Mouse (Mus musculus) hindbrain, embryonic 13.5 days (tissue): ENCODE data around the gene Sufu. TPM values are rescaled to one million over a fixed set of nuclear protein-coding genes. Genes with fewer than 3 reads are reported as not detected.

Experiments used
- ATAC-seq: fragments of 200-750 bp; cut with Nextera tagmentation; 2 replicates; pipeline ENCODE4 v1.8.0; 2017; ENCODE audit warnings: moderate TSS enrichment; ENCODE audit not compliant: low FRiP score
- H3K27ac ChIP-seq: fragments of 300-500 bp; sonication (generic); 2 replicates; pipeline ENCODE4 v1.5.1; 2015; ENCODE audit warnings: inconsistent platforms, mild to moderate bottlenecking, moderate library complexity
- H3K27me3 ChIP-seq: fragments of 300-500 bp; sonication (generic); 2 replicates; pipeline ENCODE4 v1.6.1; 2015; ENCODE audit warnings: mild to moderate bottlenecking, inconsistent platforms
- H3K36me3 ChIP-seq: fragments of 300-500 bp; sonication (generic); 2 replicates; pipeline ENCODE4 v1.6.1; 2015; ENCODE audit warnings: mild to moderate bottlenecking, inconsistent platforms
- H3K4me1 ChIP-seq: fragments of 300-500 bp; sonication (generic); replicated peaks from 2 replicates; pipeline ENCODE4 v1.6.1; 2015; ENCODE audit warnings: inconsistent platforms
- H3K4me2 ChIP-seq: fragments of 300-500 bp; sonication (generic); 2 replicates; pipeline ENCODE4 v1.6.1; 2015; ENCODE audit warnings: inconsistent platforms, mild to moderate bottlenecking, moderate library complexity
- H3K4me3 ChIP-seq: fragments of 300-500 bp; sonication (generic); 2 replicates; pipeline ENCODE4 v1.5.1; 2015; ENCODE audit warnings: mild to moderate bottlenecking, inconsistent platforms
- H3K9ac ChIP-seq: fragments of 300-500 bp; sonication (generic); 2 replicates; pipeline ENCODE4 v1.6.1; 2015; ENCODE audit warnings: mild to moderate bottlenecking, inconsistent platforms
- H3K9me3 ChIP-seq: fragments of 300-500 bp; sonication (generic); 2 replicates; pipeline ENCODE4 v1.6.1; 2016; ENCODE audit warnings: inconsistent platforms
- WGBS: fragments of 180-500 bp; shearing (Covaris S2); methylation state at CpG from one replicate; pipeline ENCODE4 v1.1.7; 2015; 5-methylcytosine and 5-hydroxymethylcytosine counted together
- polyA plus RNA-seq: library from polyadenylated mRNA; unstranded; fragments of >200 nt; fragmentation: Nextera tagmentation; extraction: Ambion mirVana; gene quantifications from 2 replicates; pipeline ENCODE4 v1.2.1, GENCODE M21; 2015

Gene Sufu
- polyA plus RNA-seq, 1 experiment from 2014 or later: 26.3 TPM

GRCm38 (mm10) chr19:46456018-46456735 lies 59.5 kb downstream of the Sufu start:
- Histone ChIP-seq H3K9ac (peak overlapping the region; percentile 46; the same call in 1 of the 2 replicates), H3K9me3 (no peaks in the 10 kb centered on the region), H3K4me1 (peaks cover 47% of the 10 kb centered on the region), H3K27ac (peak overlapping the region; percentile 58), H3K4me2 (no peak overlapping the region), H3K36me3 (peaks cover 68% of the 10 kb centered on the region), H3K4me3 (no peak overlapping the region), H3K27me3 (no peaks in the 10 kb centered on the region)
- 88% methylated on average over 5 of the region's 5 CpGs for WGBS
- ATAC-seq: no peak

GRCm38 (mm10) chr19:46457798-46458197 lies 61.1 kb downstream of the Sufu start:
- Histone ChIP-seq H3K36me3 (peaks cover 74% of the 10 kb centered on the region), H3K4me2 (no peak overlapping the region)
- 91% methylated on average over 5 of the region's 5 CpGs for WGBS

GRCm38 (mm10) chr19:46459256-46459655 lies 62.6 kb downstream of the Sufu start:
- H3K9ac ChIP-seq: no peak overlapping the region
- ATAC-seq: no peak
- H3K27ac ChIP-seq: no peak overlapping the region
- no peak overlapping the region for H3K4me2 ChIP-seq
- H3K36me3 ChIP-seq: peaks cover 69% of the 10 kb centered on the region
- no peaks in the 10 kb centered on the region for H3K27me3 ChIP-seq
- H3K9me3 ChIP-seq: no peaks in the 10 kb centered on the region
- WGBS: 85% methylated on average over 10 of the region's 10 CpGs
- H3K4me1 ChIP-seq: peaks cover 21% of the 10 kb centered on the region
- H3K4me3 ChIP-seq: no peak overlapping the region

More at GRCm38 (mm10) chr19:46457798-46458197, 61.1 kb downstream of the Sufu start:
- peaks cover 31% of the 10 kb centered on the region for H3K4me1 ChIP-seq
- H3K27ac ChIP-seq: 0 out of 2 replicates have a peak overlapping the region, but pooled peaks have one; percentile 35
- peak overlapping the region; percentile 35; the same call in 1 of the 2 replicates for H3K9ac ChIP-seq
- no peaks in the 10 kb centered on the region for H3K9me3 ChIP-seq
- H3K4me3 ChIP-seq: no peak overlapping the region
- no peak for ATAC-seq
- no peaks in the 10 kb centered on the region for H3K27me3 ChIP-seq

GRCm38 (mm10) chr19:46459889-46460288 lies 63.2 kb downstream of the Sufu start:
- Histone ChIP-seq H3K4me1 (peaks cover 15% of the 10 kb centered on the region), H3K27ac (no peak overlapping the region), H3K4me2 (no peak overlapping the region), H3K36me3 (peaks cover 64% of the 10 kb centered on the region), H3K4me3 (no peak overlapping the region), H3K9ac (no peak overlapping the region), H3K27me3 (no peaks in the 10 kb centered on the region), H3K9me3 (no peaks in the 10 kb centered on the region)
- 71% methylated on average over 2 of the region's 2 CpGs for WGBS
- ATAC-seq: no peak

- no peaks in the 10 kb centered on the region for H3K27me3 ChIP-seq
- H3K4me1 ChIP-seq: 0 out of 2 replicates have a peak, but pooled peaks cover 3% of the 10 kb centered on the region
- WGBS: 96% methylated on average over 3 of the region's 3 CpGs
- H3K9ac ChIP-seq: no peak overlapping the region
- H3K4me3 ChIP-seq: no peak overlapping the region
- H3K9me3 ChIP-seq: no peaks in the 10 kb centered on the region
- no peak for ATAC-seq
- peaks cover 47% of the 10 kb centered on the region for H3K36me3 ChIP-seq
- H3K27ac ChIP-seq: no peak overlapping the region
- H3K4me2 ChIP-seq: no peak overlapping the region
These were observed 65.9 kb downstream of the Sufu start for GRCm38 (mm10) chr19:46462574-46462973.

GRCm38 (mm10) chr19:46463446-46463845 lies 66.8 kb downstream of the Sufu start:
- H3K9ac ChIP-seq: no peak overlapping the region
- H3K36me3 ChIP-seq: peaks cover 39% of the 10 kb centered on the region
- 0 out of 2 replicates have a peak, but pooled peaks cover 3% of the 10 kb centered on the region for H3K4me1 ChIP-seq
- H3K9me3 ChIP-seq: no peaks in the 10 kb centered on the region
- no peak for ATAC-seq
- H3K27me3 ChIP-seq: no peaks in the 10 kb centered on the region
- H3K4me2 ChIP-seq: no peak overlapping the region
- WGBS: 98% methylated on average over 4 of the region's 4 CpGs
- H3K27ac ChIP-seq: no peak overlapping the region
- H3K4me3 ChIP-seq: no peak overlapping the region

GRCm38 (mm10) chr19:46466160-46466559 lies 69.5 kb downstream of the Sufu start:
- no peak overlapping the region for H3K27ac ChIP-seq
- H3K4me1 ChIP-seq: peaks cover 25% of the 10 kb centered on the region
- peaks cover 16% of the 10 kb centered on the region for H3K36me3 ChIP-seq
- H3K9me3 ChIP-seq: no peaks in the 10 kb centered on the region
- WGBS: 75% methylated on average over 6 of the region's 6 CpGs
- H3K27me3 ChIP-seq: no peaks in the 10 kb centered on the region
- ATAC-seq: no peak
- no peak overlapping the region for H3K9ac ChIP-seq
- H3K4me3 ChIP-seq: no peak overlapping the region
- H3K4me2 ChIP-seq: no peak overlapping the region

- H3K36me3 ChIP-seq: peaks cover 11% of the 10 kb centered on the region
- H3K27me3 ChIP-seq: no peaks in the 10 kb centered on the region
- H3K4me2 ChIP-seq: no peak overlapping the region
- WGBS: 63% methylated on average over 3 of the region's 3 CpGs
- no peak overlapping the region for H3K4me3 ChIP-seq
- H3K27ac ChIP-seq: no peak overlapping the region
- no peak overlapping the region for H3K9ac ChIP-seq
- H3K9me3 ChIP-seq: no peaks in the 10 kb centered on the region
- H3K4me1 ChIP-seq: peaks cover 34% of the 10 kb centered on the region
- ATAC-seq: no peak
These were observed 70.4 kb downstream of the Sufu start for GRCm38 (mm10) chr19:46467051-46467503.

GRCm38 (mm10) chr19:46470364-46471240 lies 73.9 kb downstream of the Sufu start:
- 26% methylated on average over 17 of the region's 17 CpGs for WGBS
- H3K4me1 ChIP-seq: peaks cover 44% of the 10 kb centered on the region

GRCm38 (mm10) chr19:46471324-46472093 lies 74.8 kb downstream of the Sufu start:
- H3K4me1 ChIP-seq: peaks cover 43% of the 10 kb centered on the region
- WGBS: 18% methylated on average over 10 of the region's 10 CpGs
- peak; percentile 52; the same call in 1 of the 2 replicates for ATAC-seq
- peak overlapping the region; percentile 43 for H3K9ac ChIP-seq
- no peak overlapping the region for H3K4me3 ChIP-seq
- H3K4me2 ChIP-seq: no peak overlapping the region
- peaks cover 26% of the 10 kb centered on the region for H3K36me3 ChIP-seq
- no peaks in the 10 kb centered on the region for H3K9me3 ChIP-seq
- H3K27ac ChIP-seq: peak overlapping the region; percentile 90
- no peaks in the 10 kb centered on the region for H3K27me3 ChIP-seq

More at GRCm38 (mm10) chr19:46470364-46471240, 73.9 kb downstream of the Sufu start:
- H3K4me2 ChIP-seq: no peak overlapping the region
- H3K36me3 ChIP-seq: peaks cover 22% of the 10 kb centered on the region
- H3K27ac ChIP-seq: peak overlapping the region; percentile 90
- H3K9me3 ChIP-seq: no peaks in the 10 kb centered on the region
- peak; percentile 55; the same call in 1 of the 2 replicates for ATAC-seq
- H3K27me3 ChIP-seq: no peaks in the 10 kb centered on the region
- no peak overlapping the region for H3K4me3 ChIP-seq
- H3K9ac ChIP-seq: peak overlapping the region; percentile 3; the same call in 1 of the 2 replicates

GRCm38 (mm10) chr19:46477432-46477845 lies 80.7 kb downstream of the Sufu start:
- peak overlapping the region; percentile 52 for H3K27ac ChIP-seq
- no peak overlapping the region for H3K4me3 ChIP-seq
- no peak overlapping the region; the same call in 1 of the 2 replicates for H3K9ac ChIP-seq
- H3K36me3 ChIP-seq: peaks cover 57% of the 10 kb centered on the region
- no peak for ATAC-seq
- H3K27me3 ChIP-seq: no peaks in the 10 kb centered on the region
- H3K9me3 ChIP-seq: no peaks in the 10 kb centered on the region
- peaks cover 60% of the 10 kb centered on the region for H3K4me1 ChIP-seq
- WGBS: 20% methylated on average over 10 of the region's 10 CpGs
- no peak overlapping the region for H3K4me2 ChIP-seq
